Mouse (Mus musculus) limb, embryonic 15.5 days (tissue): Measurements from ENCODE around the gene Dao. TPM values are rescaled to one million over a fixed set of nuclear protein-coding genes. Genes with fewer than 3 reads are reported as not detected.
A peak's percentile ranks its signal among the peaks of the same experiment; 100 is the strongest.

Experiments
- ATAC-seq: fragments of 200-750 bp; cut with Nextera tagmentation; 2 replicates; pipeline ENCODE4 v1.8.0; 2017; ENCODE audit warnings: low read depth, moderate TSS enrichment; ENCODE audit not compliant: insufficient number of reproducible peaks, low FRiP score, low TSS enrichment
- H3K27ac ChIP-seq: fragments of 300-500 bp; sonication (generic); 2 replicates; pipeline ENCODE4 v1.5.1; 2015; ENCODE audit warnings: moderate library complexity, mild to moderate bottlenecking, inconsistent platforms
- H3K27me3 ChIP-seq: fragments of 300-500 bp; sonication (generic); 2 replicates; pipeline ENCODE4 v1.6.1; 2015; ENCODE audit warnings: inconsistent platforms
- H3K36me3 ChIP-seq: fragments of 300-500 bp; sonication (generic); 2 replicates; pipeline ENCODE4 v1.6.1; 2015; ENCODE audit warnings: inconsistent platforms
- H3K4me1 ChIP-seq: fragments of 300-500 bp; sonication (generic); 2 replicates; pipeline ENCODE4 v1.6.1; 2015; ENCODE audit warnings: inconsistent platforms
- H3K4me2 ChIP-seq: fragments of 300-500 bp; sonication (generic); 2 replicates; pipeline ENCODE4 v1.6.1; 2015; ENCODE audit warnings: mild to moderate bottlenecking, inconsistent platforms
- H3K4me3 ChIP-seq: fragments of 300-500 bp; sonication (generic); 2 replicates; pipeline ENCODE4 v1.5.1; 2015; ENCODE audit warnings: mild to moderate bottlenecking, inconsistent platforms
- H3K9ac ChIP-seq: fragments of 300-500 bp; sonication (generic); 2 replicates; pipeline ENCODE4 v1.6.1; 2015; ENCODE audit warnings: inconsistent platforms
- H3K9me3 ChIP-seq: fragments of 300-500 bp; sonication (generic); 2 replicates; pipeline ENCODE4 v1.6.1; 2016; ENCODE audit warnings: inconsistent platforms
- WGBS: fragments of 180-500 bp; shearing (Covaris S2); methylation state at CpG from one replicate; pipeline ENCODE4 v1.1.7; 2015; 5-methylcytosine and 5-hydroxymethylcytosine counted together
- polyA plus RNA-seq: library from polyadenylated mRNA; unstranded; fragments of >200 nt; fragmentation: Nextera tagmentation; extraction: Ambion mirVana; gene quantifications from 2 replicates; pipeline ENCODE4 v1.2.1, GENCODE M21; 2015

Dao gene
- polyA plus RNA-seq, 1 experiment from 2014 or later, result not detected

DNA sequence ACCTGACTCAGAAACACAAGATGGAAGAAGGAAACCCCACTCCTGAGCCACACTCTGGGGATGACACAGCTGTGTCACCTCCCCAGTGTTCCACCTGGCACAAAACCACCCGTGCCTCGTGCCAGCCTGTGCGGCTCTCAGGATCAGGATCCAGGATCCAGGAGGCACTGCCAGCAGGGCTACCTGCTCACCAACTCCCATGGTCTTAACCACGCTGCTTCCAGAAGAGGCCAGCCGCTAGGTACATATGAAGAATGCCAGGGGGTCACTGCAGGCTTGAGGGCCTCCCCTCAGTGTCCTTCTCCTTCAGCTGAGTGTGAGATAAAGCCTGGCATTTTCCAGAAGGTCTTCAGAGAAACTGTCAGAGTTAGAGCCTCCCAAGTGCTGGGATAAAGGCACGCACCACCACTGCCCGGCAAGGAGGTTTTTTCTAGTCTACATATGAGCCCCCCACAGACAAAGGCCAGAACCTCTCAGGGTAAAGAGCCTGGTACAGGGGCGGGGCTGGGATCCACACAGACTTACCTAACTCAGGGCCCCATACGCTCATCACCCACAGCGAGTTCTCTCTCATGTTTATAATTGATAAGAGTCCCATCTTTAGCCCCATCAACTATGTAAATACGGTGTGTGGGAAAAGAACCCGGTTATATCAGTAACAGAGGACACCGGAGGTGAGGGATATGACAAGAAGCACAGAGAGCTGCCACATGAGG is 19.3 kb upstream of the Dao start:
- H3K27me3 ChIP-seq, result no peaks in the 10 kb centered on the region
- no peak overlapping the region for H3K27ac ChIP-seq
- H3K4me2 ChIP-seq, result no peak overlapping the region
- WGBS, result 91% methylated on average over 13 of the region's 13 CpGs
- H3K36me3 ChIP-seq, result peaks cover 24% of the 10 kb centered on the region; the same call in 1 of the 2 replicates
- no peak overlapping the region for H3K9ac ChIP-seq
- H3K4me3 ChIP-seq, result no peak overlapping the region
- H3K9me3 ChIP-seq, result no peaks in the 10 kb centered on the region
- no peak for ATAC-seq
- peaks cover 20% of the 10 kb centered on the region for H3K4me1 ChIP-seq

GRCm38 (mm10) chr5:113985737-113986136 is 17.8 kb upstream of the Dao start:
- ATAC-seq, result no peak
- no peak overlapping the region for H3K4me3 ChIP-seq
- H3K4me2 ChIP-seq, result no peak overlapping the region
- 74% methylated on average over 2 of the region's 2 CpGs for WGBS
- H3K27me3 ChIP-seq, result no peaks in the 10 kb centered on the region
- H3K4me1 ChIP-seq, result peaks cover 18% of the 10 kb centered on the region
- peaks cover 25% of the 10 kb centered on the region; the same call in 1 of the 2 replicates for H3K36me3 ChIP-seq
- H3K9ac ChIP-seq, result no peak overlapping the region
- no peaks in the 10 kb centered on the region for H3K9me3 ChIP-seq
- H3K27ac ChIP-seq, result 0 out of 2 replicates have a peak overlapping the region, but pooled peaks have one; percentile 38

DNA sequence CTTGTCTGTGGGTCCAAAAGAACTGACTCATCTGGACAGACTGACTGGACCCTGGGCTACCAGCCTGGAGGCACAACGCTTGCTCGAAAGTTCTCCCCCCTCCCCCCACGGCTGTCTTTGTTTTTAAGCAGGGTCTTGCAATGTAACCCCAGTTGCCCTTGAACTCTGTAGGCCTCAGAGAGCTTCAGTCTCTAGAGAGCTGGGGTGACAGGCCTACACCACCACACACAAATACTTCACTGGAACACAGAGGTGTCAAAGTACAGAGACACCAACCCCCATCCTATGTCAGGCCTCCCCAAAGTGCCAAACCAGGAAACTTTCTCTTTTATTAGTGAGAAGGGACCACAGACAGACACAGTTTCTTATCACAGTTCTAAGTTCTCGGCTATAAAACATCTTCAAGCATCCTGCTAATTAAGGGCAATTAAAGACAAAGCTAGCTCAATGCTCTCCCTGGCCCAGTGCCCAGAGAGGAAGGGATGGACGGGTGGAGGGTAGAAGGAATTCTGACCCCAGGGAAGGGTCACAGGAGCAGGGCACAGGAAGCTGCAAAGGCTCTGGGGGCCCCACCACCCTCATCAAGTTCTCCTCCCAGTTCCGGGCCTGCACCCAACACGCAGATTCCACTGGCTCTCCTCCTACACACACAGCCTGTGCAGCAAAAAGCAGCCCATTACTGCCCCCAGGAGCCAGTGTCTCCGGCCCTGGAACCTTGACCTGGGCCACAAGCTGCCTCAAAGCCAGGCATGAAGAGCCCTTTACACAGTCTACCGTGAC is 17.1 kb upstream of the Dao start:
- 25% methylated on average over 9 of the region's 9 CpGs for WGBS
- H3K36me3 ChIP-seq, result peaks cover 21% of the 10 kb centered on the region; the same call in 1 of the 2 replicates
- 0 out of 2 replicates have a peak overlapping the region, but pooled peaks have one; percentile 38 for H3K27ac ChIP-seq
- H3K4me3 ChIP-seq, result no peak overlapping the region
- ATAC-seq, result no peak
- H3K4me1 ChIP-seq, result peaks cover 22% of the 10 kb centered on the region
- no peaks in the 10 kb centered on the region for H3K9me3 ChIP-seq
- no peak overlapping the region for H3K9ac ChIP-seq
- H3K27me3 ChIP-seq, result no peaks in the 10 kb centered on the region
- no peak overlapping the region for H3K4me2 ChIP-seq

- H3K4me1 ChIP-seq, result peaks cover 39% of the 10 kb centered on the region
- no peak overlapping the region for H3K4me3 ChIP-seq
- H3K9me3 ChIP-seq, result no peaks in the 10 kb centered on the region
- peaks cover 9% of the 10 kb centered on the region; the same call in 1 of the 2 replicates for H3K36me3 ChIP-seq
- no peak for ATAC-seq
- no peak overlapping the region for H3K27ac ChIP-seq
- H3K4me2 ChIP-seq, result no peak overlapping the region
- H3K27me3 ChIP-seq, result no peaks in the 10 kb centered on the region
- WGBS, result 84% methylated on average over 20 of the region's 20 CpGs
- H3K9ac ChIP-seq, result no peak overlapping the region
Measured at GRCm38 (mm10) chr5:113989437-113990024, 14.0 kb upstream of the Dao start.

DNA sequence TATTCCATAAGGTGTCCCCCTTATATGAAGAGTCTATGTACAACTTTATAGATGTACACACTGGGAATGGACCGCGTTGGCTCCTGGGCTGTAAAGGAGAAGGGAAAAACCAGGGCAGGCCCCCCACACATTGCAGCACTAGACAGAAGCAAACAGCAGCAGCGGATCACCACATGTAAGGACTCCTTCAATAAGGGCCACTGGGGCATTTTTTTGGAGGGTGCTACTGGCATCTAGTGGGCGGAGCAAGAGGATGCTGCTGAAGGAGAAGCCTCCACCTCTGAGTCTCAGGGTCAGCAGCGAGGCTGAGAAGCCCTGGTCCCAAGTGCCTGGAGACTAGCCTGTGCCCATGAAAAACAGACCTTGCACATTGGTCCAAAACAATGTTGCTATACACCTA is 12.9 kb upstream of the Dao start:
- no peak for ATAC-seq
- H3K27ac ChIP-seq, result no peak overlapping the region
- no peak overlapping the region for H3K9ac ChIP-seq
- no peak overlapping the region for H3K4me2 ChIP-seq
- H3K4me3 ChIP-seq, result no peak overlapping the region
- WGBS, result 83% methylated on average over 5 of the region's 5 CpGs
- no peaks in the 10 kb centered on the region for H3K9me3 ChIP-seq
- H3K27me3 ChIP-seq, result no peaks in the 10 kb centered on the region
- H3K4me1 ChIP-seq, result peaks cover 38% of the 10 kb centered on the region
- H3K36me3 ChIP-seq, result peaks cover 8% of the 10 kb centered on the region; the same call in 1 of the 2 replicates

DNA sequence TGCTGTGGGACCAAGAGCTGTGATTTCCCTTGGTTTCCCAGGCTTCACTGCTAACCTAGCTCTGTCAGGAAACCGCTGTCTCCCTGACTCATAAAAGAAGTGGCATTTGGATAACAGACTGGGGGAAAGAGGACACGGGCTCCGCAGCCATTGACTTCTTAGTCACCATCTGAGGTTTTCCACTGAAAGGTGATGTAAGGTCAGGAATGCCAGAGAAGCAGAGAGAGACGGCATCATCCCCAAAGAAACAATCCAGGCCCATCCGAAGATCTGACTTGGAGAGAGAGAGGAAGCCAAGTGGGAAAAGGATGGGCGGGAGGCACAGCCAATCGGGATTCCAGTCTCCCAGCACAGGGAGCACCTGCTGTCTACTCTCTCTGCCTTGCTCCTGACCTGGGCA is 12.4 kb upstream of the Dao start:
- no peak for ATAC-seq
- WGBS, result 65% methylated on average over 7 of the region's 7 CpGs
- H3K4me2 ChIP-seq, result 0 out of 2 replicates have a peak overlapping the region, but pooled peaks have one; percentile 5

GRCm38 (mm10) chr5:113992339-113992831 is 11.1 kb upstream of the Dao start:
- peak overlapping the region; percentile 94 for H3K27ac ChIP-seq
- H3K36me3 ChIP-seq, result peaks cover 7% of the 10 kb centered on the region; the same call in 1 of the 2 replicates
- H3K27me3 ChIP-seq, result no peaks in the 10 kb centered on the region
- 7% methylated on average over 12 of the region's 12 CpGs for WGBS
- peak overlapping the region; percentile 63 for H3K4me2 ChIP-seq
- peak overlapping the region; percentile 85 for H3K9ac ChIP-seq
- no peaks in the 10 kb centered on the region for H3K9me3 ChIP-seq
- H3K4me1 ChIP-seq, result peaks cover 24% of the 10 kb centered on the region
- ATAC-seq, result no peak
- H3K4me3 ChIP-seq, result peak overlapping the region; percentile 85

More for the DNA sequence above, 12.4 kb upstream of the Dao start:
- no peaks in the 10 kb centered on the region for H3K9me3 ChIP-seq
- H3K4me3 ChIP-seq, result no peak overlapping the region
- no peaks in the 10 kb centered on the region for H3K27me3 ChIP-seq
- peaks cover 8% of the 10 kb centered on the region; the same call in 1 of the 2 replicates for H3K36me3 ChIP-seq
- peaks cover 32% of the 10 kb centered on the region for H3K4me1 ChIP-seq
- H3K27ac ChIP-seq, result no peak overlapping the region
- H3K9ac ChIP-seq, result no peak overlapping the region

DNA sequence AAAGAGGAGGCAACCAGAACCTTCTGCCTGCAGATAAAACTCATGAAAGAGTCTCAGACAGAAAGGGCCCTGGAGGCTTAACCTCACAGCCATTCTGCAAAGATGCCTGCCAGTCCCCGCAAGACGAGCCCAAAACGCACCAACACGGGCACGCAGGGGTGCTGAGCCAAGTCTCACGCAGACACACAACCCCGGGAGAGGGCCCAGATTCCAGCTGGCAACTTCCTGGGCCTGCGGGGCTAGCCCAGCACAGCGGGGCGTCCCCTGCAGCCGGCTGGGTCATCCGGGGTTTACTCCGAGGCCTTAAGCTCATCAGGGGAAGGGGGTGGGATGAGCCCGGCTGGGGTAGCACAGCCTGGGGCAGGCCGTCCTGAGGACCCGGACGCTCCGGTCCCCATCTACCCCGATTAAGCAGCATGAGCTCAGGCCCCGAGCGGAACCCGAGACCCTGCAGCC is 10.4 kb upstream of the Dao start:
- 0 out of 2 replicates have a peak, but pooled peaks cover 5% of the 10 kb centered on the region for H3K36me3 ChIP-seq
- H3K27ac ChIP-seq, result peak overlapping the region; percentile 94
- H3K4me3 ChIP-seq, result peak overlapping the region; percentile 85
- peak overlapping the region; percentile 85 for H3K9ac ChIP-seq
- H3K4me2 ChIP-seq, result peak overlapping the region; percentile 63
- no peak; the same call in 1 of the 2 replicates for ATAC-seq
- WGBS, result 0% methylated on average over 22 of the region's 22 CpGs
- H3K9me3 ChIP-seq, result no peaks in the 10 kb centered on the region
- no peaks in the 10 kb centered on the region for H3K27me3 ChIP-seq
- peaks cover 24% of the 10 kb centered on the region for H3K4me1 ChIP-seq

DNA sequence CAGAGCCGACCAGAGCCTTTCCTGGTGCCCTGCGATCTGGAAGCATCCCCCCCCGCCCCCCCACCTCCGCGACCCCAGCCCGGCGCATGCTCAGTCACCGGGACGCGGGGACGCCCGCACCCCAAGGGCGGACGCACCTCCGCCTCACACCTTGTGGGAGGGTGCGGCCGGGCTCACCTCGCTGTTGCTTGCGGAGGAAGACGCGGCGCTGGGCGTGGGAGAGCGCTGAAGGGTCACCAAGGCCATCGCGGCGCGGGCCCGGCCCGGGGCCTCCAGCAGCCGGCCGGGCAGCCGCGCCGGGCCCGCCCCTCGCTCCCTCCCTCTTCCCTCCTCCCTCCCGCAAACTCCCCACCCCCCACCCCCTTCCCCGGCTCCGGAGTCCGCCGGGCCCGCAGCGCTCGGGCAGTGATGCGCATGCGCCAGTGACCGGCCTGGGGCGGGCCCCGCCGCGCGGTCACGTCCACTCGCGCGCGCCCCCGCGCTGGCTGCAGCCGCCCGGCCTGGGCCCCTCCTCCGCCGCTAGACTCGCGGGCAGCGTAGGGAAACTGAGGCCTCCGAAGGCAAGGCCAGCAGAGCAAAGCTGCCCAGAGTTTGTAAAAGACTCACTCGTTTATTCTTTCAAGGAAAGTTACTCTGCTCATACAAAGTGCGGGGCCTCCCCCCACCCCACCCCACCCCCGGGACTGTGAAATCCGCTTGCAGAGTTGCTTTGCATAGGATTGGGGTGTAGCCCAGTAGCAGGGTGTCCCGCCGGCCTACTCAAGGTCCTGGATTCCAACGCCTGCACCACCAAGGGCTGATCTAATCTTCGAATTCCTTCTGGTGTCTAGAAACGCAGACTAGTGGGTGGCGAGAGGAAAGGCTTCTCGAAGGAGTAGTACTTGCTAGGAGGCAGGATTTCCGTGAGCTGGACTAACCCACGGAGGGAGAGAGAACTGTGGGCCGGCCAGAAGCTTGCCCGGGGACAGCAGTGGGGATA is 9.7 kb upstream of the Dao start, which contains the start of gene Ssh1:
Gene Ssh1 (minus strand): TSS at position 408 of the 979 bp plus-strand sequence.
- under 1% methylated on average over 62 of the region's 83 CpGs for WGBS
- peaks cover 24% of the 10 kb centered on the region for H3K4me1 ChIP-seq
- peak within 1 kb of the TSS; percentile 94 for H3K27ac ChIP-seq
- peak within 1 kb of the TSS; percentile 85 for H3K9ac ChIP-seq
- H3K36me3 ChIP-seq, result 0 out of 2 replicates have a peak, but pooled peaks cover 5% of the 10 kb centered on the region
- H3K9me3 ChIP-seq, result no peaks in the 10 kb centered on the region
- peak within 1 kb of the TSS; percentile 63 for H3K4me2 ChIP-seq
- no peaks in the 10 kb centered on the region for H3K27me3 ChIP-seq
- ATAC-seq, result peak; percentile 87
- H3K4me3 ChIP-seq, result peak within 1 kb of the TSS; percentile 85

DNA sequence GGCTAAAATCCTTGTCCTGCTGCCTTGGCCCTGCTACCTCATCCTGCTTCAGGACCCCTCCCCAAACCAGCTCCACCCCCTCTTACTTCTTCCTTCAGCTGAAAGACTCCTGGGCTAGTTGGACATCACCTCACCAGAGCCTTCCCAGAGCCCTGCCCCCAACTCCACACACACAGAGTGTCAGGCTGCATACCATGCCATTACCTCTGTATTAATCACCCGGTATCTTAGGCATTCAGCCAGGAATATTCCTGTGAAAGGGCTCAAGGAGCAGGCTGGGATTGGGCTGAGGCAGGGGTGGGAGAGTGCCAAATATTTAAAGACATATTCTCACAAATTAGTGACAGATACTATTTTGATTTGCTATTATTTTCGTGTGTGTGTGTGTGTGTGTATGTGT is 7.0 kb upstream of the Dao start:
- H3K4me2 ChIP-seq, result no peak overlapping the region
- H3K9ac ChIP-seq, result no peak overlapping the region
- H3K36me3 ChIP-seq, result no peaks in the 10 kb centered on the region
- ATAC-seq, result no peak
- H3K27me3 ChIP-seq, result no peaks in the 10 kb centered on the region
- H3K27ac ChIP-seq, result no peak overlapping the region
- peaks cover 16% of the 10 kb centered on the region for H3K4me1 ChIP-seq
- no peaks in the 10 kb centered on the region for H3K9me3 ChIP-seq
- no peak overlapping the region for H3K4me3 ChIP-seq
- 28% methylated on average over 2 of the region's 2 CpGs for WGBS
